Comparison of ENCODE assay signal across 7 mouse cellular contexts in genomic region chr11:25356671-25357586, GRCm38 (mm10).
DNase-seq lines count a peak whose midpoint lies in the region; ATAC-seq and TF ChIP-seq lines count a peak whose summit lies in the region.

No protein-coding gene starts in this region.

- no peaks in the 10 kb centered on the region for H3K36me3 ChIP-seq in lung, embryonic 14.5 days (ENCODE audit: insufficient read depth)
- H3K36me3 ChIP-seq in forebrain, embryonic 12.5 days (replicated peaks), result no peaks in the 10 kb centered on the region

- H3K9ac ChIP-seq in lung, embryonic 14.5 days, result peak overlapping the region; percentile 23; the same call in 1 of the 2 replicates
- H3K9ac ChIP-seq in forebrain, embryonic 12.5 days, result peak overlapping the region; percentile 40; the same call in 1 of the 2 replicates

- TF ChIP-seq POLR2A in lung, adult 2 months (IDR thresholded peaks at IDR 0.05; ENCODE audit: borderline replicate concordance, extremely low read depth, low read depth, low read length), result no peak
- no peak for TF ChIP-seq POLR2A in olfactory bulb, adult 2 months (IDR thresholded peaks at IDR 0.05; ENCODE audit: insufficient read depth, low read depth, low read length)
- no peak for TF ChIP-seq POLR2A in cerebellum, adult 2 months (IDR thresholded peaks at IDR 0.05; ENCODE audit: borderline replicate concordance, insufficient read depth, low read length)

- no peaks in the 10 kb centered on the region for H3K9me3 ChIP-seq in lung, embryonic 14.5 days (ENCODE audit: low read depth, low read length)
- no peaks in the 10 kb centered on the region for H3K9me3 ChIP-seq in forebrain, embryonic 12.5 days

- TF ChIP-seq CTCF in lung, embryonic 14.5 days (IDR thresholded peaks at IDR 0.05; ENCODE audit: low read depth), result no peak
- TF ChIP-seq CTCF in lung, adult 2 months (IDR thresholded peaks at IDR 0.05; ENCODE audit: insufficient read depth, low read length), result no peak
- no peak for TF ChIP-seq CTCF in olfactory bulb, adult 2 months (IDR thresholded peaks at IDR 0.05; ENCODE audit: insufficient read depth, low read depth, low read length)
- no peak for TF ChIP-seq CTCF in cerebellum, adult 2 months (IDR thresholded peaks at IDR 0.05; ENCODE audit: borderline replicate concordance, insufficient read depth, low read depth, low read length)

- peak; percentile 46 for DNase-seq in lung, embryonic 14.5 days
- DNase-seq in lung, adult 2 months, result no peak
- DNase-seq in left cerebral cortex, postnatal 4 days, result peak; percentile 17
- DNase-seq in urinary bladder, postnatal 25 days (ENCODE audit: low spot score), result no peak
- DNase-seq in cerebellum, adult 2 months, result no peak

- peak overlapping the region; percentile 28 for H3K4me3 ChIP-seq in lung, embryonic 14.5 days (ENCODE audit: low read depth, low read length)
- H3K4me3 ChIP-seq in lung, adult 2 months (replicated peaks; ENCODE audit: extremely low read depth, low read depth, low read length), result no peak overlapping the region
- peak overlapping the region; percentile 29 for H3K4me3 ChIP-seq in forebrain, embryonic 12.5 days (replicated peaks)
- H3K4me3 ChIP-seq in olfactory bulb, adult 2 months (ENCODE audit: insufficient read depth, low read depth, low read length), result peak overlapping the region; percentile 33
- H3K4me3 ChIP-seq in cerebellum, adult 2 months (replicated peaks; ENCODE audit: insufficient read depth, low read depth, low read length), result no peak overlapping the region

- peak overlapping the region; percentile 66 for H3K4me2 ChIP-seq in lung, embryonic 14.5 days
- peak overlapping the region; percentile 57 for H3K4me2 ChIP-seq in forebrain, embryonic 12.5 days

- H3K27me3 ChIP-seq in lung, embryonic 14.5 days (ENCODE audit: insufficient read depth, low read length), result no peaks in the 10 kb centered on the region
- no peaks in the 10 kb centered on the region for H3K27me3 ChIP-seq in forebrain, embryonic 12.5 days
- H3K27me3 ChIP-seq in cerebellum, adult 2 months (ENCODE audit: control insufficient read depth, insufficient read depth, low read length), result no peaks in the 10 kb centered on the region; the same call in 1 of the 2 replicates

- peak; percentile 81; the same call in 1 of the 2 replicates for ATAC-seq in lung, embryonic 14.5 days (ENCODE audit: insufficient read depth)
- peak; percentile 90 for ATAC-seq in forebrain, embryonic 12.5 days (ENCODE audit: low FRiP score)

- WGBS in lung, embryonic 14.5 days, result 7% methylated on average over 19 of the region's 19 CpGs
- WGBS in lung, adult 2 months, result 15% methylated on average over 19 of the region's 19 CpGs
- 2% methylated on average over 19 of the region's 19 CpGs for WGBS in forebrain, embryonic 12.5 days
- 16% methylated on average over 19 of the region's 19 CpGs for WGBS in olfactory bulb, adult 2 months
- WGBS in cerebellum, adult 2 months, result 14% methylated on average over 19 of the region's 19 CpGs

- intact Hi-C loops in left cerebral cortex, postnatal 4 days (cut with DNase I), result no loop called here

- no peak overlapping the region for H3K27ac ChIP-seq in lung, embryonic 14.5 days (ENCODE audit: low read depth)
- peak overlapping the region; percentile 83 for H3K27ac ChIP-seq in forebrain, embryonic 12.5 days
- H3K27ac ChIP-seq in olfactory bulb, adult 2 months (ENCODE audit: insufficient read depth, low read depth, low read length), result peak overlapping the region; percentile 50; the same call in 1 of the 2 replicates
- H3K27ac ChIP-seq in cerebellum, adult 2 months (ENCODE audit: insufficient read depth, low read length), result no peak overlapping the region

- H3K4me1 ChIP-seq in lung, embryonic 14.5 days (ENCODE audit: insufficient read depth), result peaks cover 8% of the 10 kb centered on the region; the same call in 1 of the 2 replicates
- H3K4me1 ChIP-seq in lung, adult 2 months (ENCODE audit: control insufficient read depth, insufficient read depth, low read length), result no peaks in the 10 kb centered on the region
- peaks cover 24% of the 10 kb centered on the region for H3K4me1 ChIP-seq in forebrain, embryonic 12.5 days
- peaks cover 5% of the 10 kb centered on the region; the same call in 1 of the 2 replicates for H3K4me1 ChIP-seq in olfactory bulb, adult 2 months (ENCODE audit: control insufficient read depth, insufficient read depth, low read length)
- H3K4me1 ChIP-seq in cerebellum, adult 2 months (ENCODE audit: control insufficient read depth, insufficient read depth, low read length), result 0 out of 2 replicates have a peak, but pooled peaks cover 2% of the 10 kb centered on the region

Comparison
In these comparisons a context has a peak if more than half of its experiments do, and no peak if none do; other contexts are left out.
1. DNase-seq: peak in lung, embryonic 14.5 days (single experiment) and left cerebral cortex, postnatal 4 days (single experiment); none in lung, adult 2 months (single experiment), urinary bladder, postnatal 25 days (single experiment) and cerebellum, adult 2 months (0 of 2).
2. H3K4me3 ChIP-seq: peak in lung, embryonic 14.5 days (single experiment), forebrain, embryonic 12.5 days (single experiment) and olfactory bulb, adult 2 months (single experiment); none in lung, adult 2 months (single experiment) and cerebellum, adult 2 months (single experiment).
3. H3K27ac ChIP-seq: peak in forebrain, embryonic 12.5 days (single experiment) and olfactory bulb, adult 2 months (single experiment); none in lung, embryonic 14.5 days (single experiment) and cerebellum, adult 2 months (single experiment).